Mouse (Mus musculus) c-Kit-positive CD71-positive TER-119-negative erythroid progenitor cells, embryonic 14.5 days (primary cell): ENCODE measurements at regions not wholly inside any gene's neighbourhood (a gene's known extent, or its start where the extent isn't known, plus 50 kb on each side); places are given as distances from the start of the nearest gene placed in this dataset.

ENCODE experiments used
- DNase-seq: peaks from one replicate; pipeline ENCODE4 v3.0.0-alpha.2; 2013; ENCODE audit warnings: low read depth

GRCm38 (mm10) chr16:91156506-91156905, 61.6 kb upstream of the 4932438H23Rik start:
- DNase-seq, result no peak

DNA sequence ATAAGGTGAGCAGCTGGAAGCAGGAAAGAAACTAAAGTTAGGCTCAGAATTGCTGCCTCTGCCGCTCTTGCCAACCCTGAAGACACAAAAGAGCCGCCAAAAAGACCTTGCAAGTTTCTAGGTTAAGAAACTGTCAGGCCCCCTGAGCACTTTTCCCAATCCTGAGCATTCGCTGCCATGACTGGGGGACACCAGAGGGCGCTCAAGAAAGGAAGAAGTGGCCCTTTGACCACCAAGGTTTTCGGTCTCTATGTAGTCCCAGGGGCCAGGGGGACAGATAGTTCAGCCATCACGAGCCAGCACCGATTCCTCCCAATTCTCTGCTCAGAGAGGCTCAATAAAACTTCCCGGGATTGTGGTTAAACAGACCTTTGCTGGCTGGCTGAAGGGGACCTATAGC, 64.6 kb upstream of the Olig2 start:
- DNase-seq, result no peak

DNA sequence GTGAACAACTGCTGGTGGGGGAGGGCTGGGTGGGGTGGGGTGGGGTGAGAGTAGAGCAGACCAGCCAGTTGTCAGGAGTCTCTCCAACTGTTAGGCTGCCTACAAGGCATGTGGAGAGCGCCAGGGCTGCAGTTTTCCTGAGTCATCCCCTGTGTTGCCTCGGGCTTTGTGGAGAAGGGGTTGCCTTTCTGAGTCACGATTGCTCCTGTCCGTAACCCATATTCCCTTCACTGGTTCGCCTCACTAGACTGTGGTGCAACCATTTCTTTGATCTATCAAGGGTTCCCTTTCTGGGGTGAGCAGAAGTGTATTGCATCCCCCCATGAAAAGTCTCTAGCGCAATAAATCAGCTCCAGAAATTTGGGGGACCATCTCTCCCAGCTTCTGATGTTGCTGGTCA, 63.6 kb upstream of the Olig2 start:
- DNase-seq, result no peak

DNA sequence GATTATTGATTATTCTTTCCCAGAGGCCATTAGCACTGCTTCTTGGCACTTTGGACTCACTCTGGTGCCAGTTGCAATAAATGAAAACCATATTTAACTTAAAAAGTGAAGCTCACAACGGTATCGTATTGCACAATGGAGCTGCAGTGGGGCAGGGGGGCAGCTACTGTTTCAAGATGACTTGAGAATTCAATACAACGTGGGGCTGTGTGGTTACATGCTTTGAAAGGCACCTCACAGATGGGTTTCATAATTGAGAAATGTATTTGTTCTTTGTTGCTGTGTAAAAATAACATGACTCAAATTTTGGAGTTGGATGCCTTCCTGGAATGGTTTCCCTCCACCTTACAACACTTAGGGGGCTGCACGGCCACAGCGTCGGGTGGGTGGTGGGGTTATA, 62.9 kb upstream of the Olig2 start:
- DNase-seq, result no peak

DNA sequence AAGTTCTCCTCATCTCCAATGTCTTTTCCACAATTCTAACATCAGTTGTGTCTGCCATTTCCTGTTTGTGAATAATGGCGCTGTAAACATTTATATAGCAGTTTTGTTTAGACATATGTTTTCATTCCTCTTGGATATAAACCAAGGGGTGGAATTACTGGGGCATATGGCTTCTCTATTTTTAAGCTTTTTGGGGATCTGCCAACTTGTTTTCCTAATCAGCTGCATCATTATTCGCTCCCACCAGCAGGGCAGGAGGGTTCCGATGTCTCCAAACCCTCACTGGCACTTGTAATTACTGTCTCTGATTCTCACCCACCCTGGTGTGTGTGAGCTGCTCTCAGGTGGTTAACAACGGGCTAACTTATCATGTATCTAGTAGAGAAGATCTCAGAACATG, 59.4 kb upstream of the Olig2 start:
- no peak for DNase-seq

DNA sequence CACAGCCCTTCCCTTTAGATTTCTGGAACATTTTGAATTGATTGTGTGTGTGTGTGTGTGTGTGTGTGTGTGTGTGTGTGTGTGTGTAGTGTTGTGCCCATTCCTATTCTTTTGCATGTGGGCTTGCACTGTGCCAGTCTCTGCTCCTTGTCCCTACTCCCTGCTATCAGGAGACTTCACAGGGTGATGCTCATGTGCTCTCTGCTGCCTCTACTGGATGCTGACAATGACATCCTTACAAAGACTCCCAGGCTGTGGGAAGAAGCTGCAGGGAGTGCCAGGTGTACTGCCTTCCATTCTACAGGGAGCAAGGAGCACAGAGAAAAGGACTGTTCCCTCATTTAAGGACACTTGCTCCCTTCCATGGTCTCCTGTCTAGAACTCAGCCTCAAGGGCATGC, 58.4 kb upstream of the Olig2 start:
- DNase-seq, result peak; percentile 17

- DNase-seq, result no peak
Measured at GRCm38 (mm10) chr16:91168398-91168797, 56.9 kb upstream of the Olig2 start.

DNA sequence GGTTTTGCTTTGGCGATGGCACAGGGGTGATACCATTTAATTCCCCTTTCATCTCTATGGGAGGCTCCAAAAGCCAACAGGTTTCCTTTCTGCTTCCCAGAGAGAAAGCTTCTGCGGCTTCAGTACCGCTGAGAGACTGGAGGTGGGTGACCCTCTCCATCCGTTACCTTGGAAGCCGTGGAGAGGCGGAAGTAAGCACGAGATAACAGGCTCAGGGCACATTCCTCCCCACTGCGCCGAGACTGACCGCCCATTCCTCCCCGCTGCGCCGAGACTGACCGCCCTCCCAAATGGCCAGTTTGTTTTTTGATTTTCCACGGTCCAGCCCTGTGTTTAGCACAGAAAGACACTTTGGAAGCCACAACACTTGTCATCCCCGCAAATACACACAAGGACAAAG, 55.4 kb upstream of the Olig2 start:
- no peak for DNase-seq

DNA sequence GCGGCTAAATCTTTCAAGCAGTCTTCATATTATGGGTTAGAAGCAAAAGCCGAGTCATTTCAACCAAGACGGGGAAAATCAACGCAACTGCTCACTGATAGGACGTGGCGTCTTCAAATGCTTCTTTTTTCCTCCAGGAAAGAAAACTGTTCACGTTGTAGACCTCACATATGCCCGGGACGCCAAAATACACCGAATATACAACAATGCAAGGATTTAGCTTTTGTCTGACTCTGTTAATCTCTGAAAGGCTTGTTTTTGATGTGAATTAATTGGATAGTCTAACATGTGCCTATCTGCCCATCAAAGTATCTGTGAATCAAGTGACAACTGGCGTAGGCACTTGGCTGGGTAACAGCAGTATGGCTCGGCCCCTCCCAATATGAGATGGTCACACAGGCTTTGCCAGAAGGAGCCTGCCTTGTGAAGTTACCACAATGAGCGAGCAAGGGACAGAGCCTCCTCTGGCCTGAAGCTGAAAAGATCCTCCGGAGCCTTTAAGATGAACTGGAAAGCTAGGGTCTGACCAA, 53.3 kb upstream of the Olig2 start:
- DNase-seq, result no peak

GRCm38 (mm10) chr16:91172510-91172909, 52.7 kb upstream of the Olig2 start:
- no peak for DNase-seq

DNA sequence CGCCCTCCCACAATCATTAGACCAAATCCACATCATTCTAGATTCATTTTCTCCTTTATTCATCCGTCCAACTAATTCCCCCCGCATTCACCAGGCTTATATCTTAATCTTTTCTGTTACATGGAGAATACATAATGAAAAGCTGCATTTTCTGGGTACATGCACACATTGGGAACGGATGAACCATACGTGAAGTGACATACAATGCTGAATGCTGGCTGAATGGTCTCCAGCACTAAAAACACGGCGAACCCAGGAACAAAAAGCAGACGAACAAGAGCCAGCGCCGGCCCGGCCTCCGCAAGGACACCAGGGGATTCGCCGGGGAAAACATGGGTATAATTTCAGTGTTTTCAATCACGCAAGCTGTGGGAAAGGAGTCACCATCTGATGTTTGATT, 52.0 kb upstream of the Olig2 start:
- no peak for DNase-seq

DNA sequence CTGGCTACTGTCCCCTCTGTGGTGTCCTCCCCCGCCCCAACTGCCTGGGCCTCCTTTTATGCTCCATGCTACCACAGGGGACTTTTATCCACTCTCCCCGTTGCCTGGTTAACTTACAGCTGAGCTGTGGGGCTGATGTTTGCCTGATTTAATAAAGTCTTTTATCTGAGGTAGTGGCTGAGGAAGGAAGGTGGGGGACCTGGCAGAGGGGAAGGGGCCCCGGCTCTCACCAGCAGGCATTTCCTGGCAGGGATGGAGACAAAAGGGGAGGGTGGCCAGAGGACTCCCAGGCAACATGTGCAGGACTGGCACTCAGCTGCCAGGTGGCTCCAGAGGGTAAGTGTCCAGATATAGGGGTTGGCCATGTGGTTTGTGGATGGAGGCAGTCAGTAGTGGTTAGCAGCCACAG, 51.4 kb upstream of the Olig2 start:
- DNase-seq, result no peak

DNA sequence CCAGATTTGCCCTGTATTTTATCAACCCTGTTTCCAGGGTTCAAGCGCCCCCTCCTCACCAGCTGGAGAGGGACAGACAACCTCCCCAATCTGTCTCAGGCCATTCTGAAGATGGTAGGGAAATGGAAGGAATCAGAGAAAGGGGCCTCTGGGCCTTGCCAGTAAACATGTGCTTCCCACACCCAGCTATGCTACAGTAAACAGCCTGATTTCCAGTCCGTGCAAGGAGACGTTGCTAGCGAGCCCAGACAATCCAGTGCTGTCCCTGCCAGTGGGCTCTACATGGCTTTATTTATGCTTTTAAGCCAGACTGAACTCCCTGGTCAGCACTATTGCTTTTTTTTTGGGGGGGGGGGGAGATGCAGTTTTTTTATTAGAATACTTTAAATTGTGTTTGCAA, 50.9 kb upstream of the Olig2 start:
- no peak for DNase-seq
